Mouse (Mus musculus) kidney, postnatal 25 days (tissue): Measurements from ENCODE around the gene Sez6.

Experiments
- DNase-seq, 2 experiments: peaks; one replicate each; pipeline ENCODE4 v3.0.0; 2021; ENCODE audit warnings: mixed read lengths in 2 of 2

Gene Sez6

GRCm38 (mm10) chr11:77930751-77931540 is at the start of gene Sez6:
TSS of gene Sez6 (plus strand) at chr11:77930800.
- peak; percentile 81 to 87 for DNase-seq

- peak; percentile 25 to 69 for DNase-seq
These were observed 45.9 kb upstream of the Sez6 start for GRCm38 (mm10) chr11:77884524-77885245.

GRCm38 (mm10) chr11:77885246-77885575 is 45.4 kb upstream of the Sez6 start:
- DNase-seq = peak in 1 of 2 experiments; percentile 37

GRCm38 (mm10) chr11:77887373-77887960 is 43.1 kb upstream of the Sez6 start:
- peak in 1 of 2 experiments; percentile 59 for DNase-seq

- DNase-seq = no peak
These were observed 41.8 kb upstream of the Sez6 start for GRCm38 (mm10) chr11:77888846-77889245.

GRCm38 (mm10) chr11:77889484-77889883 is 41.1 kb upstream of the Sez6 start:
- no peak for DNase-seq

GRCm38 (mm10) chr11:77890648-77891258 is 39.8 kb upstream of the Sez6 start:
- DNase-seq = peak; percentile 31 to 81

GRCm38 (mm10) chr11:77892883-77893282 is 37.7 kb upstream of the Sez6 start:
- peak in 1 of 2 experiments; percentile 61 for DNase-seq

- no peak for DNase-seq
These were observed 37.3 kb upstream of the Sez6 start for GRCm38 (mm10) chr11:77893283-77893682.

- peak; percentile 97 to 98 for DNase-seq
These were observed 36.5 kb upstream of the Sez6 start, which contains the start of gene Pipox for GRCm38 (mm10) chr11:77893787-77894718. TSS of gene Pipox (minus strand) at chr11:77894096.

GRCm38 (mm10) chr11:77894967-77895366 is 35.6 kb upstream of the Sez6 start:
- peak in 1 of 2 experiments; percentile 26 for DNase-seq

GRCm38 (mm10) chr11:77896011-77896410 is 34.6 kb upstream of the Sez6 start:
- DNase-seq = no peak

GRCm38 (mm10) chr11:77896480-77896819 is 34.1 kb upstream of the Sez6 start:
- DNase-seq = no peak

- DNase-seq = no peak
These were observed 33.5 kb upstream of the Sez6 start for GRCm38 (mm10) chr11:77896820-77897805.

- DNase-seq = no peak
These were observed 30.4 kb upstream of the Sez6 start for GRCm38 (mm10) chr11:77900187-77900586.

GRCm38 (mm10) chr11:77900696-77901095 is 29.9 kb upstream of the Sez6 start:
- no peak for DNase-seq

GRCm38 (mm10) chr11:77901366-77901765 is 29.2 kb upstream of the Sez6 start:
- no peak for DNase-seq

GRCm38 (mm10) chr11:77901775-77902355 is 28.7 kb upstream of the Sez6 start:
- peak; percentile 32 to 67 for DNase-seq

GRCm38 (mm10) chr11:77903761-77904160 is 26.8 kb upstream of the Sez6 start:
- DNase-seq = no peak

- DNase-seq = no peak
These were observed 25.9 kb upstream of the Sez6 start for GRCm38 (mm10) chr11:77904707-77905106.
